Mouse (Mus musculus) intestine, postnatal 0 days (tissue): Measurements from ENCODE around the gene Kdelr1. TPM values are rescaled to one million over a fixed set of nuclear protein-coding genes. Genes with fewer than 3 reads are reported as not detected.

Experiments
- ATAC-seq: fragments of 200-750 bp; cut with Nextera tagmentation; 2 replicates; pipeline ENCODE4 v1.8.0; 2017; ENCODE audit warnings: mild to moderate bottlenecking, moderate TSS enrichment, moderate library complexity
- H3K27ac ChIP-seq: fragments of 300-500 bp; sonication (generic); 2 replicates; pipeline ENCODE4 v1.5.1; 2014; ENCODE audit warnings: mild to moderate bottlenecking, low read depth, low read length, moderate library complexity
- H3K27me3 ChIP-seq: fragments of 300-500 bp; sonication (generic); replicated peaks from 2 replicates; pipeline ENCODE4 v1.6.1; 2014; ENCODE audit warnings: low read length, mixed read lengths; ENCODE audit not compliant: control insufficient read depth, insufficient read depth
- H3K36me3 ChIP-seq: fragments of 300-500 bp; sonication (generic); 2 replicates; pipeline ENCODE4 v1.6.1; 2014; ENCODE audit warnings: mild to moderate bottlenecking, moderate library complexity; ENCODE audit not compliant: control insufficient read depth, insufficient read depth
- H3K4me1 ChIP-seq: fragments of 300-500 bp; sonication (generic); replicated peaks from 2 replicates; pipeline ENCODE4 v1.6.1; 2014; ENCODE audit warnings: antibody characterized with exemption, low read length, mixed read lengths; ENCODE audit not compliant: control insufficient read depth, insufficient read depth
- H3K4me2 ChIP-seq: fragments of 300-500 bp; sonication (generic); replicated peaks from 2 replicates; pipeline ENCODE4 v1.6.1; 2014; ENCODE audit warnings: low read depth, mild to moderate bottlenecking, moderate library complexity
- H3K4me3 ChIP-seq: fragments of 300-500 bp; sonication (generic); 2 replicates; pipeline ENCODE4 v1.5.1; 2014; ENCODE audit warnings: low read depth, low read length
- H3K9ac ChIP-seq: fragments of 300-500 bp; sonication (generic); 2 replicates; pipeline ENCODE4 v1.6.1; 2014; ENCODE audit warnings: mild to moderate bottlenecking, low read depth, low read length
- H3K9me3 ChIP-seq: fragments of 300-500 bp; sonication (generic); 2 replicates; pipeline ENCODE4 v1.6.1; 2016; ENCODE audit warnings: mixed run types; ENCODE audit not compliant: control insufficient read depth
- CTCF ChIP-seq: sonication (generic); IDR thresholded peaks from 2 replicates; pipeline ENCODE4 v1.5.1; 2016; ENCODE audit warnings: low read depth, mild to moderate bottlenecking, control low read depth, antibody characterized with exemption, moderate library complexity
- WGBS: fragments of 180-500 bp; shearing (Covaris S2); extraction: QIAGEN DNeasy Blood & Tissue Kit; methylation state at CpG from one replicate; pipeline ENCODE4 v1.1.7; 2014; 5-methylcytosine and 5-hydroxymethylcytosine counted together
- polyA plus RNA-seq: library from polyadenylated mRNA; unstranded; fragments of >200 nt; fragmentation: Nextera tagmentation; extraction: Ambion mirVana; gene quantifications from 2 replicates; pipeline ENCODE4 v1.2.1, GENCODE M21; 2015

Gene Kdelr1
- 99.6 and 107 TPM in 2 replicates for polyA plus RNA-seq

GRCm38 (mm10) chr7:45872624-45873023 lies at the start of gene Kdelr1:
TSS of gene Kdelr1 (plus strand) at chr7:45872772.
- H3K4me2 ChIP-seq = peak within 1 kb of the TSS; percentile 79
- H3K9me3 ChIP-seq = no peaks in the 10 kb centered on the region
- ATAC-seq = peak; percentile 69
- TF ChIP-seq CTCF = peak; percentile 98
- peak within 1 kb of the TSS; percentile 98 for H3K27ac ChIP-seq
- WGBS = under 1% methylated on average over 18 of the region's 18 CpGs
- H3K4me3 ChIP-seq = peak within 1 kb of the TSS; percentile 80
- no peaks in the 10 kb centered on the region; the same call in 1 of the 2 replicates for H3K27me3 ChIP-seq
- H3K4me1 ChIP-seq = no peaks in the 10 kb centered on the region; the same call in 1 of the 2 replicates
- peaks cover 22% of the 10 kb centered on the region for H3K36me3 ChIP-seq
- H3K9ac ChIP-seq = peak within 1 kb of the TSS; percentile 97

- no peak for ATAC-seq
- no peaks in the 10 kb centered on the region for H3K4me1 ChIP-seq
- WGBS = 69% methylated on average over 7 of the region's 7 CpGs
Observed at GRCm38 (mm10) chr7:45824598-45824997, 48.0 kb upstream of the Kdelr1 start, which contains the start of gene Kcnj14. TSS of gene Kcnj14 (minus strand) at chr7:45824782.

GRCm38 (mm10) chr7:45826631-45827030 lies 45.9 kb upstream of the Kdelr1 start:
- Histone ChIP-seq H3K4me3 (no peak overlapping the region), H3K27ac (no peak overlapping the region), H3K4me1 (no peaks in the 10 kb centered on the region), H3K9me3 (no peaks in the 10 kb centered on the region), H3K9ac (no peak overlapping the region), H3K4me2 (no peak overlapping the region), H3K36me3 (peaks cover 42% of the 10 kb centered on the region), H3K27me3 (peaks cover 5% of the 10 kb centered on the region; the same call in 1 of the 2 replicates)
- 90% methylated on average over 7 of the region's 7 CpGs for WGBS
- no peak for TF ChIP-seq CTCF
- no peak for ATAC-seq

More at GRCm38 (mm10) chr7:45824598-45824997, 48.0 kb upstream of the Kdelr1 start, which contains the start of gene Kcnj14:
- Histone ChIP-seq H3K27me3 (no peaks in the 10 kb centered on the region), H3K27ac (no peak within 1 kb of the TSS), H3K4me3 (no peak within 1 kb of the TSS), H3K36me3 (peaks cover 42% of the 10 kb centered on the region), H3K4me2 (no peak within 1 kb of the TSS), H3K9me3 (no peaks in the 10 kb centered on the region), H3K9ac (no peak within 1 kb of the TSS)
- no peak for TF ChIP-seq CTCF

- peak; percentile 21; the same call in 1 of the 2 replicates for TF ChIP-seq CTCF
- Histone ChIP-seq H3K9me3 (no peaks in the 10 kb centered on the region), H3K4me2 (peak within 1 kb of the TSS; percentile 88), H3K4me1 (no peaks in the 10 kb centered on the region; the same call in 1 of the 2 replicates), H3K9ac (peak within 1 kb of the TSS; percentile 57), H3K36me3 (peaks cover 35% of the 10 kb centered on the region), H3K4me3 (peak within 1 kb of the TSS; percentile 93), H3K27ac (no peak within 1 kb of the TSS; the same call in 1 of the 2 replicates), H3K27me3 (peaks cover 37% of the 10 kb centered on the region)
- under 1% methylated on average over 35 of the region's 35 CpGs for WGBS
- peak; percentile 81 for ATAC-seq
Observed at GRCm38 (mm10) chr7:45830427-45831127, 42.0 kb upstream of the Kdelr1 start, which contains the start of gene Grwd1. TSS of gene Grwd1 (minus strand) at chr7:45830944.

- Histone ChIP-seq H3K27me3 (peaks cover 37% of the 10 kb centered on the region), H3K4me2 (peak overlapping the region; percentile 88), H3K9ac (no peak overlapping the region), H3K9me3 (no peaks in the 10 kb centered on the region), H3K27ac (no peak overlapping the region), H3K36me3 (peaks cover 29% of the 10 kb centered on the region), H3K4me1 (no peaks in the 10 kb centered on the region; the same call in 1 of the 2 replicates), H3K4me3 (peak overlapping the region; percentile 93)
- no peak for TF ChIP-seq CTCF
- peak; percentile 11; the same call in 1 of the 2 replicates for ATAC-seq
- 19% methylated on average over 5 of the region's 5 CpGs for WGBS
Observed at GRCm38 (mm10) chr7:45831128-45831525, 41.4 kb upstream of the Kdelr1 start.

- Histone ChIP-seq H3K36me3 (peaks cover 16% of the 10 kb centered on the region), H3K27ac (no peak overlapping the region), H3K9me3 (no peaks in the 10 kb centered on the region), H3K4me3 (peak overlapping the region; percentile 46), H3K9ac (no peak overlapping the region), H3K27me3 (peaks cover 37% of the 10 kb centered on the region), H3K4me1 (no peaks in the 10 kb centered on the region; the same call in 1 of the 2 replicates), H3K4me2 (peak overlapping the region; percentile 74)
- 14% methylated on average over 30 of the region's 30 CpGs for WGBS
- ATAC-seq = no peak
- TF ChIP-seq CTCF = no peak
Observed at GRCm38 (mm10) chr7:45832428-45832827, 40.1 kb upstream of the Kdelr1 start.
